Mouse (Mus musculus): ENCODE measurements at regions not wholly inside any gene's neighbourhood (a gene's known extent, or its start where the extent isn't known, plus 50 kb on each side); places are given as distances from the start of the nearest gene placed in this dataset.
A peak's percentile ranks its signal among the peaks of the same experiment; 100 is the strongest.

DNA sequence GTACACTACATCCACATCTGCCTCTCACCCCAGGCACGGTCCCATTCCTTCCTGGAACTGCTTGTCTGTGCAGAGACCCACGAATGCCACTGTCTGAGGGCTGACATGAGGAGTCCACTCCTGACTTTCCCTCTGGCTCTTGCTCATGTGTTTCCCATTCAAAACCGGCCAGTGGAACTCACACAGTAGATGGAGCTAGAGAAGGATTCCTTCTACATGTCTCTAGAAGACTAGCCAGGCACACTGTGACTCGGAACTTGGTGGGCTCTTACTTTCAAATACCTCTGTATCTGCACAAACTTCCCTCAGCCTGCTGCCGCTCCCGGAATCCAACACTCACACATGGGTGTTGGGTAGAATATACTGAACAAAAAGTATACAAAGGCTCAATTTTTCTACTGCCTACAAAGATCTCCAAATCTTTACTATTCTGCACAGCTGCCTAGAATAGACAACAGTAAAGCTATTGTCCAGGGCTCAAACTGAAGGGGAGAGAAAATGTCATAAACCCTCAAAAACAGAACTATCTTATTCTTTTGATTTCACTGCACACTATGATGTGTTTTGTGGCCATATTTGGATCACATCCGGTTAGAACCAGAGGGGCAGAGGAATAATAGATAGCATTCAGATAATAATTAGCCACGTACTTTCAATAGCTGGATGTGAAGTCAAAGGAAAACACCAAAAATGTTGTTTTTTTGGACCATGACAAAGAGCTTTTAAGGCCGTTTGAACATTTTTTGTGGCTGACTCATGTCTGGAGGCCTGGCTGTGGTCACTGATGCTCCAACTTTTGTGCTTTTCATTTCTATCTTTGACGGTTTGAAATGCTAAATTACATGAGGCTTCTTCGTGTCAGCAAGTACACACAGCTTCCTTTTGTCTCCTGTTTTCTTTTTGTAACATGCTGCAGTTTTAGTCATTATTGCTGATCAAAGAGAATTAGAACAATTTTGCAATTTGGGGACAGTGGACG, 164.3 kb upstream of the Foxd3 start:
- no peak for DNase-seq (ENCODE audit: low read depth, low spot score)

DNA sequence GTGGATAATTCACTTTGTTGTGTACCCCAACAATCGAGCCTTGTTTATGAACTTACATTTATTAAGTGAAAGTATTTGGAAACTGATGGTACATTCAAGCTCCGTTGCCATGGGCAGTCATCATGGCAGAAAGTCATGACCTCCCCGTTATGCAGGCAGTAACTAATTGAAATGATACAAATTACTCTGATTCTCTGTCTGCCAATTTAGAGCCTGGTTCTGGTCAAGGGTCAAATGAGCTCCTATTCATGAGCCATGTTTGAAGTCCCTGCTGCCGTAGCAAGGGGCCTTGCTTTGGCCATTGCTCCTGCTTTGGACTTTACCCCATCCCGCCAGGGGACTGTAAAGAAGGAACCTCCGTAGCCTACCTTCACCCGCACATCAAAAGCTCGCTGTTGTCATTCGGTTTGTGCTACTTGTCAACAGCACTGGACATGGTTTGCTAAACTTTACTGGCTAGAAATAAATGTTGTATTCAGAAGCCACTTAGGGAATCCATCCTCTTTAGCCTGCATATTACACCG, 152.8 kb upstream of the Foxd3 start:
- DNase-seq (ENCODE audit: low read depth, low spot score) = no peak

DNA sequence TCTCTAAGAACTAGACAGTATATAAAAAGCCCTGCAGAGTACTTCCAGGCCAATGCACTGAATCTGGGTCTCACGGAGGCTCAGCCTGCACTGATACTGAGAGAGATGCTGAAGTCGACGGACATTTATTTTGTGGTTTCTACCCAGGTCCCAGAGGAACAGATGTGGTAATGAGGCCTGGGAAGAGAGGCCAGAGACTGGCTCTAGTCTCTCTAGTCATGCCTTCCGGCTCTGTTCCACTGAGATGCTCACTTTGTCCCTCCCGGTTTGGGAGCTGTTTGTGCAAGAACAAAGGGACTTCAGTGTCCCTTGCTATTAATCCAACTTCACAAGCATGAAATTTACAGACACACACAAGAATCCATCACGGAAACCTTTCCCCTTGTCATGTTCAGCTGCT, 144.1 kb upstream of the Foxd3 start:
- DNase-seq (ENCODE audit: low read depth, low spot score) = no peak

DNA sequence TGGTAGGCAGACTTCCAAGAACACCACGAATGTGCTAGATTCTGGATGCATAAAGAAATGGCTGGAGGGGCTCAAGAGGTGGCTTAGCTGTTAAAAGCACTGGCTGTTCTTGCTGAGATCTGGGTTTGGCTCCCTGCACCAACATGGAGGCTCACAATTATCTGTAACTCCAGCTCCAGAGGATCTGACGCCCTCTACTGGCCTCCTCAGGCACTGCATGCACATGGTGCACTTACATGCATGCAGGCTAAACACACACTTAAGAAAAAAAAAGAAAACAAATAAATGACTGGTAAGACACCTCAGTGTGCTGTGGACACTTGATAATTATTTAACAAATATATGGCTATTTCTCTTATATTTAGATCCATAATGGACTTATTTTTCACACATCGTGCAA, 139.2 kb upstream of the Foxd3 start:
- DNase-seq (ENCODE audit: low read depth, low spot score) = no peak

DNA sequence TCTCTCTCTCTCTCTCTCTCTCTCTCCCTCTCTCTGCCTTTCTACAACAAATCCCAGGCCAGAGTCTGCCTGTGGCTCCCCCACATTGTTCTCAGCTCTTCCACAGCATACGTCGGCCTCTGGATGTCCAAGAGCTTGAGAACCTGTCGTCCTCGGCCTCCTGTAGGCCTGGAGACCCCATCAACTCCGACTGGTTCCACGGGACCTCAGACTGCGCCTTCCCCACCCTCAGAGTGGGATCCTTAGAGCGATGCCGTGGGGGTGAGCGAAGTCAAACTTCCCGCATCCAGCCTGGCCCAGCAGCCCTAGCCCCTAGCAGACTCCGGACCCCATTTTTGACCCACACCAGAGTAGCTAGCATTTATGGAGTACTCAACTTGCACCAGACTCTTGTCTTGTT, 128.7 kb upstream of the Foxd3 start:
- no peak for DNase-seq (ENCODE audit: low read depth, low spot score)

DNA sequence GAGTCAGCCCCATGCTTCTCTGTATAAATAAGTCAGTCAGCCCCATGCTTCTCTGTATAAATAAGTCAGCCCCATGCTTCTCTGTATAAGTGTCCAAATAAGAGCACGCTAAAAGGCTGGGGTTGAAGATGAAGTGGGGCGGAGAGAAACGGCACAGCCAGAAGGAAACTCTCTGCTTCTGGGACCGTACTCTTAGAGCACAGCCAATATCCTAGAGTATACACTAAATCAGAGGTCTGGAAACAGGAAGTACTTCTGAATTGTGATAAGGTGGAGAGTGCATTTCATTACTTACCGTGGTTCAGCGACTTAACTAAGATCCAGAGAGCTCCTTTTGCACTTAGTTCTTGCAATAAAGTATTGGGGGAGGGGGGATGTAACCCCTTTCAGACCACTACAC, 112.1 kb upstream of the Foxd3 start:
- DNase-seq (ENCODE audit: low read depth, low spot score) = no peak

DNA sequence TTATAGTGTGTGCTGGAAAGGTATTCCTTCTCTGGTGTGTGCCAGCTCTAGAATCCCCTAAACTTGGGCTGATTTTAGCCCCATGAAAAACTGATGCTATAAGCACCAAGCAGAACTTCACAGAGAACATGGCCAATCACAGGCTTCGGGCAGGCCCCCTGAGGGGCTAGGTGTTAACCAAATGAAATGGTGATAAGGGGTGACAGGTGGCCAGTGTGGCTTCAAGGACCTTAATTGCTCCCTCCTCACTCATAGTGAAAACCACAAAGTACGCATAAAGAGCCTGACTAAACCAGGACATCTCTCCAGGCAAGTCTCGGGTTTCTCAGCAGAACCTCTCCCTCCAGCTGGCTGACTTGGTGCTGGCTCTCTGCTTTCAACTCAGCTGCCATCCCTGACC, 110.4 kb upstream of the Foxd3 start:
- no peak for DNase-seq (ENCODE audit: low read depth, low spot score)

DNA sequence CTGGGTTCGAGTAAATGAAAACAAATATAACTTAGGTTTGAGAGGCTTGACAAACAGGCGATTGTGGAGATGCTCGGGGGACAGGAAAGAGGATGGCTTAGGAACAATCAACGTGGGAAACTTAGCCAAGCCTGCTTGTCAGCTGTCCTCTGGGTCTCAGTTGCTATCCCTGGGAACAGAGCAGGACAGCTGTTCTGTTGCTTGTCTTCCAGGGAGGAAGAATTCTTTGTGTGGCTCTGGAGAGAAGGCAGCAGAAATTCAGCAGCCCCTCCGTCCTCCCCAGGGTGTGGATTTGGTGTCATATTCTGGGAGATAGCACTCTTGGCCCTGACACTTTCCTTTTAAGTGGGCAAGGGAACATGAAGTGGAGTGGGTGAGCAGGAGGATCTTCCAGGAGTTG, 98.1 kb upstream of the Foxd3 start:
- no peak for DNase-seq (ENCODE audit: low read depth, low spot score)

DNA sequence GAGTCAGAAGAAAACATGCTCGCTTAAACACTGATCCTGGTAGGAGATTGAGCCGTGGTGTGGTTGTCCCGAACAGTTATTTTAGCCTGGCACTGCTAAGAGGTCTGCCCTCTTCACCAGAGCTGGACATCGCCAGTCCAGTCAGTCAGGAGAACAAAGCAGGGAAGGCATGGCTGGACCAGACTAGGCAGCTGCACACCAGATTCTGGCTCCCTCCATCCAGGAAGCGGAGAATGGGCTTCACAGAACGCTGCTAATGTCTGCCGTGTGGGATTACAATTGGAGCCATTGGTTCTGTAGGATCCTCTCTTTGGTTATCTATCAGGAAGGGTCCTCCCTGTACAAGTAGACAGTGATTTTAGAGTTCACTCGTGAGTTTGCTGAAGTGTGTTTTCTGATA, 95.5 kb upstream of the Foxd3 start:
- no peak for DNase-seq (ENCODE audit: low read depth, low spot score)

DNA sequence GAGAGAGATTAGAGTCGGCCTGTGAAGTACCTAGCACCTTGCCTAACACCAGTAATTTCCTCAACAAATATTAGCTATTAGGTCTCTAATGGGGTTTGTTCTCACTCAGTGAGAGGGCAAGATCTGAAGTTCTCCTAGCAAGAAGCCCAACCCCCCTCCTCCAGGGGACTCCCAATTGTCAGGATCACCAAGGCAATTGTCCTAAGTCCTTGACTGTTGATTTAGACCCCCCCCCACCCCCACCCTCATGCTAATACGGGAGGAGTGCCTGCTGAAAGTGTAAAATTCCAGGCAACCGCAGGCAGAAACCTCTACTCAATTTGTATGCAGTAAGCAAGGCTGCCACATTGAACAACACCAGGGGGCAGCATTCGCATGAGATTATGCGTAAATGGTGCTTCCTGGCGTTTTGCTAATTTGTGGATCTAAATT, 94.6 kb upstream of the Foxd3 start:
- no peak for DNase-seq (ENCODE audit: low read depth, low spot score)

DNA sequence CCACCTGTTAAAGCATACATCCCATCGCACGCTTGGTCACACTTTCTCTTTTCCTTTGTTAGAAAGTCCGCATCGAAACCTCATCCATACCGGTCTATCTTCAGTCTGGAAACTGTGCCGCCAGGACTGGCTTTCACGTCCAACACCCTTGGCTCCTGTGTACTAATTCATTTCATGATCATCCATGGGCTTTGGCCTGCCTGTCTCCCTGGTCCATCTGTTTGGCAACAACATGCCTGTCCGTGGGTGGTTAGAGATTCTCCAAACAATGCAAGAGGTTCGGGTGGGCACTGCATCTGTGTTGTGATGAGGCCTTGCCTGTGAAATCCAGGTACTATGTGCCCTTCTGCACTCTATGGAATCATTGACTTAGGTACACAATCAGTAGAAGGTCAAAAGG, 90.7 kb upstream of the Foxd3 start:
- no peak for DNase-seq (ENCODE audit: low read depth, low spot score)

DNA sequence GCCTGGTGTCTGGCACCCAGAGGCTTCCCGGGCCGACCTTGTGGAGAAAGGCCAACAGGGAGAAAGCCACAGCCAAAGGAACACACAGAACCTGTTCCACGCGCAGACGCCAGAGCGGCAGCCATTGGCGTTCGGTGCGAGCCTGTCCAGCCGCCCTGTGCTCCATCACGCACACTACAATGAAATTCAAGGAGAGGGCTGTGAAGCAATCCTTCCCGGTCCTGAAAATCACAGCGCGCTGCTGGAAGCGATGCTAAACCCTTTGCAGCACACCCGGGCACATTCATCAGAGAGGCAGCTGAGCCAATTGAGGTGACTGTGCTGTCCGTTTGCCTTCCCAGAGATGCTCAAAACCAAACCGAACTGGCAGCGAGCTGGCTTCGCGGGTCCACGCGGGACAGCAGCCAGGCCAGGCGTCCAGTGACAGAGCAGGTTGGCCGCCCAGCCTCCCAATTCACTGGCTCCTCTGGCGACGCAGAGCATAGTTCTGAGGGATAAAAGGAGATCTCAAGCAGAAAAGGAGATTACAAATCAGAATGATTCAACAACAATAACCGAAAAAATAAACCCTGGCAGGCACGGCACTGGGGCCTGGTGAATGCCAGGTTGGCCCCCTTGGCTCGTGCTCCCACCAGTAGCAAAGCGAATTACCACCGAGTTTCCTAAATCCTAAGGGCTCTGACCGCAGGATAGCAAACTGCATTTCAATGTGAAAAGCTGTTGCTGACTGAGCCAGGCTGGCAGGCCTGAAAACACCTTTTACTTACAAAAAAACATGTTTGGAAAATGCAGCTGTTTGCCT, 83.1 kb upstream of the Foxd3 start:
- peak; percentile 13 for DNase-seq (ENCODE audit: low read depth, low spot score)

DNA sequence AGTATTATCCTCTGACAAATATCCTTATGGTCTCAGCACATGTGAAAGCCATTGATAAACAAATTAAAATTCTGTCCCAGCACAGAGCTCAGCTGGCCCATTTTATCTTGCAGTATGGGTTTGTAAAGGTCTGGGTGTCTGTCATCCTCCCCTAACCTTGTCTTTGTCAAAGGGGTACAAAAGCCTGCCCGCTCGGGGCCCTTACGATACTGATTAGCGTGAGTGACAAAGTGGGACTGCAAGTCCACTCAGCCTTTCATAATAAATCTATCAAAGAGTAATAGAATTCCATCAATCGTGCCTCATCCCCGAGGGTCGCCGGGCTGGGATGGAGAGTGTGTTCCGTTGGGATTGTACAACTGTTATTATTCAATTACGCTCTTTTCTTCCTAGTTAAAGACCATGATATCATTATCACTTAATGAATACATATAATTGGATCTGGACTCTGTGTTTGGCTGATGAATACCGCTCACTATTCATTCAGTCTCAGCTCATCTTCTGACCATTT, 82.0 kb upstream of the Foxd3 start:
- no peak for DNase-seq (ENCODE audit: low read depth, low spot score)

DNA sequence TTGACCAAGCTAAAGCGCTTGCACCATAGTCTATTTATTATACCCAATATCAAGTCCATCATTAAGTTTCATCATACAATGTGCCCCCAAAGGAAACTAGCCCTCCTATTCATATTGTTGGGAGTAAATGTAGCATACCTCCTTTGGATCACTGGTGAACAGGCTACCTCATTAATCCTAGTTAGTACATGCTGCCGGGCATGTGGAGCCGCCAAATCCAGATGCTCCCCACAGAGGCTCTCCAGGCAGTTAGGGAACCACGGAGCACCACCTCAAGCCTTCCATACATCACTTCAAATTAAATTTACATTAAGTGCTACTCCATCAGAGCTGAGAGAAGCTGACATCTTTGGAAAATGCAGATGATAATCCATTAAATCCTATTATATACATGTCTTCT, 81.1 kb upstream of the Foxd3 start:
- no peak for DNase-seq (ENCODE audit: low read depth, low spot score)

DNA sequence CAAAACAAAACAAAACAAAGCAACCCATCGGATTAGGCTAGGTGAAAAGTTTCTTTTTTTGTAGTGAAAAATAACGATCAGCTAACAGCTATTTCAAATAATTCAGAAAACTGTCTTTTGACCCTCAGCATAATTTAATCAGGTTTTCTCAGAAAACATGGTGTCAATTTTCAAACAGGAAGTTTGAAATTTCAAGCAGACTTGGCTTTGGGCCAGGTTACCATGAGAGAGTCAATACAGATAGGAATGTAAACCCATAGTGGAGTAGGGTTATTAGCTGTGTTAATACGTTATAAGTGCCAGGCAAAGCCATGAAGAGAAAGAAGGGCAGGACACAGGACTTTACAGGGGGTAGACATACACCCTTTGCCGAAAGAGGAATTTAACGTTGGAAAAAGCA, 58.3 kb upstream of the Foxd3 start:
- DNase-seq (ENCODE audit: low read depth, low spot score) = no peak

DNA sequence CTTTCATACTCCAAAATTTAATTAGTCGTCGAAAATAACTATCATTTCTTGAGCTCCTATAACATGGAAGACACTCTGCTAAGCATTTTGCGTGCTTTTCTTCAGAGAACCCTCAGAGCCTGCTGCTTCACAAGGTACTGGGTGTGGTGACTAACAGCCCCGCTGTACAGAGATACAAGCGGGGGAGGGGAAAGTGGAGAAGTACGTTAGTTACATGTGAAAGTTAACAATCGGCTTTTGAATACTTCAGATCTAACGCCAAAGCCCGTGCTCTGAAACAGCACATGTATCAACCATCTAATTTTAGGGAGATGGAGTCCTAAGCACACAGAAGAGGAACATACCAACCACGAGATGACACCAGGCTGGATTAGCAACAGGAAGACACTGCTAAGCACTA, 55.4 kb upstream of the Foxd3 start:
- no peak for DNase-seq (ENCODE audit: low read depth, low spot score)

DNA sequence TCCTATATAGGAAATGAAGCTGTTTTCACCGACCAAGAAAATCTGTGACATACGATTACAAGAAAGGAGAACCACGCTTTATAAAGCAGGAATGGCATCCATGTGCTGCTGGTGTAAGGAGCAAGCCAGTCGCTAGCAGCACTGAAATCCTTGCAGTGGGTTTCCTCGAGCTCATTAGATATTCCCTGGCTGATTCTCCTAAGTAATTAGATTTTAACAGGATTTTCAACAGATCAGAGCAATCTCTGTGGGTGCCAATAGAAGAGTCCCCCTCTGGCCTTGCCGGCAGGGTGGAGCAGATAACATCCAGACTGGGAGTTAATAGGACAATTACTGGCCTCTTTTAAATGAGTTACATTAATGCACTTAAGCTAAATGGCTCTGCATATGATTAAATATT, 54.6 kb upstream of the Foxd3 start:
- no peak for DNase-seq (ENCODE audit: low read depth, low spot score)

Data from skeletal muscle tissue, adult 2 months (tissue).